Mouse (Mus musculus) activated CD4-positive, CD25-positive, alpha-beta regulatory T cell, adult 9 weeks (primary cell): Measurements from ENCODE around the gene Casp8. TPM values are rescaled to one million over a fixed set of nuclear protein-coding genes. Genes with fewer than 3 reads are reported as not detected.

ENCODE experiments used
- polyA plus RNA-seq: library from polyadenylated mRNA; unstranded; fragments of 100-300 nt; shearing (Covaris generic); gene quantifications from one replicate; pipeline ENCODE4 v1.2.1, GENCODE M21; 2017

The Casp8 gene
- 278 TPM for polyA plus RNA-seq

GRCm38 (mm10) chr1:58795291-58796058 lies at the start of gene Casp8:
Gene Casp8 (plus strand): TSS chr1:58795374.

Other genes with a start within 250 kb of the Casp8 start
- gene Fam126b, start 209.1 kb upstream of the Casp8 start, polyA plus RNA-seq: 17.7 TPM
- gene Ndufb3, start 209.0 kb upstream of the Casp8 start, polyA plus RNA-seq: 146 TPM
- gene Als2cr12, start 99.4 kb upstream of the Casp8 start, polyA plus RNA-seq: not detected
- 148 TPM for gene Cflar, start 83.9 kb upstream of the Casp8 start, polyA plus RNA-seq
- 40.4 TPM for gene Trak2, start 178.1 kb downstream of the Casp8 start, polyA plus RNA-seq
- gene Stradb, start 178.1 kb downstream of the Casp8 start, polyA plus RNA-seq: 24.5 TPM